Mouse (Mus musculus): ENCODE data around the gene Zfp710.

Gene Zfp710

DNA sequence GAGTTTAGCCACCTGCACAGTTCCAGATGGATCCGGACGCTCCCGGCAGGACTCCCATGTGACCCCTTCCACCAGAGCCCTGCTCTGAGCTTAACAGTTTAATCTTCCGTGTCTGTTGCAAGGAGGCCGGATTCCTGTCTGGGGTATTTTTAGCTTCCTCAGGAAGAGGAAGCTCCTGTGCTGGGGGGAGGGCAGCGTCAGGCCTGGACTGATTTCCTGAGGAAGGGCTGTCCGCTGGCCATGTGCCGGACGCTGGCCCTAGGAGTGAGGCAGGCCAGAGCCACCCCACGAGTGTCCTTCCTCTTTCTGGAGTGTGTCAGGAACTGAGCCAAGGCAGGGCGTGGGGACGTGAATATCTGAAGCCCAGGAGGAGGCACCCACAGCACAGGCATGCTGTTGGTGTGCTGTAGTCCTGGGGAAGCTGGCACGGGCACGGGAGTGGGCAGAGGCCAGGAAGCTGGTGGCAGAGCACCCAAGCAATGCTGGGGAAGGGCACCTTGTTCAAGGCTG, 54.2 kb downstream of the Zfp710 start:
- DNase-seq (ENCODE audit: low read depth, low spot score): peak; percentile 57

DNA sequence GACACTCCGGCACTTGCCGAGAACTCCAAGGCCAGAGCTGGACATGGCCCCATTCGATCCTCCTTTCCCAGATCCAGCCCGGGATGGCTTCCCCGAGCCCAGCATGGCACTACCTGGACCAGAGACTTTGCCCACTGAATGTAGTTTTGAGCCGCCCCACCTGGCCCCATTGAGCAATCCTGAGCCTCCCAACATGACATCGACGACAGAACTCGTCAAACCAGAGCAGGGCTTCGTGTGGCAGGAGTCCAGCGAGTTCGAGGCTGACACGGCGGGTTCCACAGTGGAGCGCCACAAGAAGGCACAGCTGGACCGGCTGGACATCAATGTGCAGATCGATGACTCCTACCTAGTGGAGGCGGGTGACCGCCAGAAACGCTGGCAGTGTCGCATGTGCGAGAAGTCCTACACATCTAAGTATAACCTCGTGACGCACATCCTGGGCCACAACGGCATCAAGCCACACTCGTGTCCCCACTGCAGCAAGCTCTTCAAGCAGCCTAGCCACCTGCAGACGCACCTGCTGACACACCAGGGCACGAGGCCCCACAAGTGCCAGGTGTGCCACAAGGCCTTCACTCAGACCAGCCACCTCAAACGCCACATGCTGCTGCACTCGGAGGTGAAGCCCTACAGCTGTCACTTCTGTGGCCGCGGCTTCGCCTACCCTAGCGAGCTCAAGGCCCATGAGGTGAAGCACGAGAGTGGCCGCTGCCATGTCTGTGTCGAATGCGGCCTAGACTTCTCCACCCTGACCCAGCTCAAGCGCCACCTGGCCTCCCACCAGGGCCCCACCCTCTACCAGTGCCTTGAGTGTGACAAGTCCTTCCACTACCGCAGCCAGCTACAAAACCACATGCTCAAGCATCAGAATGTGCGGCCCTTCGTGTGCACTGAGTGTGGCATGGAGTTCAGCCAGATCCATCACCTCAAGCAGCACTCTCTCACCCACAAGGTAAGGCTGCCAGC, 57.3 kb downstream of the Zfp710 start:
- no peak for DNase-seq (ENCODE audit: low read depth, low spot score)

DNA sequence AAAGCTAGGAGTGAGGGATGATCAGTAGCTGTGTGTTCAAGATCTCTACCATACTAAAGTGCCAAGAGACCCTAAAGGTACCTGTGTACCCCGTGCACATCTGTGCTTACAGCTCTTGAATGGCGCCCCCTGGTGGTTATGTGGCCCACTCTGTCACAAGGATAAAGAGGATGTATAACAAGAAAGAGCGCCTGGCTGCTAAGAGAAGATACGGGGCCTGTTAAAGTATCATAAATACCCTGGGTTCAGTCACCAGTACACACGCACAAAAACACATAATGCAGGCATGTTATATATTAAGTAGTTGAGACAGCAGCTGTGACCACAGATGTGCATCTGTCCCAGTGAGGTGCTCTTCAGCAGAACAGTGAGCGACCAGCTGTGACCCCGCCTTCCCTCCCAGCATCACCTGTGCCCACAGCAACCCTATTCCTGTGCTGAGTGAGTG, 59.9 kb downstream of the Zfp710 start:
- no peak for DNase-seq (ENCODE audit: low read depth, low spot score)

DNA sequence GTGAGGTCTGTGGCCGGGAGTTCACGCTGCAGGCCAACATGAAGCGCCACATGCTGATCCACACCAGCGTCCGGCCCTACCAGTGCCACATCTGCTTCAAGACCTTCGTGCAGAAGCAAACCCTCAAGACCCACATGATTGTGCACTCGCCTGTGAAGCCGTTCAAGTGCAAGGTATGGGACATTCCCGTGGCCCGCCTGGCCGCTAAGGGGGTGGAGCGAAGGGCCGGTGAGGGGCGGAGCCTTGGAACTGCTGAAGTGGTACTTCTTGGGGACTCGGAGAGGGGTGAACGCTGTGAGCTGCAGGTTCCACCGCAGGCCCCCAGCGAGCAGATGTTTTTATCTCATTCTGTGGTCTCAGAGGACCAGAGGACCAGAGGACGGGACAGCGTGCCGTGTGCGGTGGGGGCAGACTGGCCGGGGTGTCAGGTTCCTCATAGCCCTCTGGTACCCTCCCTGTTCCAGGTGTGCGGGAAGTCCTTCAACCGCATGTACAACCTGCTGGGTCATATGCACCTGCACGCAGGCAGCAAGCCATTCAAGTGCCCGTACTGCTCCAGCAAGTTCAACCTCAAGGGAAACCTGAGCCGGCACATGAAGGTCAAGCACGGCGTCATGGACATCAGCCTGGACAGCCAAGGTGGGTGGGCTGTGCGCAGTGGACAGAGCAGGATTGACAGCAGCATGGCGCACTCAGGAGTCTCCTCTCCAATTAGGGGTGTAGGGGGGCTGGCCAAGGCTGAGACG, 61.5 kb downstream of the Zfp710 start:
- DNase-seq (ENCODE audit: low read depth, low spot score): no peak

DNA sequence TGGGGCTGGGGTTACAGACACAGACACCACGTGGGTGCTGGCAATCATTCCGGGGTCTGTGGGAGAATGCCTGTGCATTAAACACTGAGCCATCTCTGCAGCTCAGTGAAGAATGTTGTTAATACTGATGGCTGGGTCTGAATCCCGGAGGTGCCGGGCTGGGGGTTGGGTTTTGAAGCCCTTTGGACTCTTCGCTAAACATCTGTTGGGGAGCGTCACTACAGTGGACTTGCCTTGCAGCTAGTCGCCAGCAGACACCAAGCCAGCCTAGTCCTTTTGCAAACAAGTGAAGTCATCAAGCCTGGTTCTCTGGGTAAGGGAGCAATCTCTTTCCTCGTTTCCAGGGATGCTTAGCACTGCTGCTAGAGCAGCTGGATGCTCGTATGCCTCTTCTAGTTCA, 63.6 kb downstream of the Zfp710 start:
- no peak for DNase-seq (ENCODE audit: low read depth, low spot score)

DNA sequence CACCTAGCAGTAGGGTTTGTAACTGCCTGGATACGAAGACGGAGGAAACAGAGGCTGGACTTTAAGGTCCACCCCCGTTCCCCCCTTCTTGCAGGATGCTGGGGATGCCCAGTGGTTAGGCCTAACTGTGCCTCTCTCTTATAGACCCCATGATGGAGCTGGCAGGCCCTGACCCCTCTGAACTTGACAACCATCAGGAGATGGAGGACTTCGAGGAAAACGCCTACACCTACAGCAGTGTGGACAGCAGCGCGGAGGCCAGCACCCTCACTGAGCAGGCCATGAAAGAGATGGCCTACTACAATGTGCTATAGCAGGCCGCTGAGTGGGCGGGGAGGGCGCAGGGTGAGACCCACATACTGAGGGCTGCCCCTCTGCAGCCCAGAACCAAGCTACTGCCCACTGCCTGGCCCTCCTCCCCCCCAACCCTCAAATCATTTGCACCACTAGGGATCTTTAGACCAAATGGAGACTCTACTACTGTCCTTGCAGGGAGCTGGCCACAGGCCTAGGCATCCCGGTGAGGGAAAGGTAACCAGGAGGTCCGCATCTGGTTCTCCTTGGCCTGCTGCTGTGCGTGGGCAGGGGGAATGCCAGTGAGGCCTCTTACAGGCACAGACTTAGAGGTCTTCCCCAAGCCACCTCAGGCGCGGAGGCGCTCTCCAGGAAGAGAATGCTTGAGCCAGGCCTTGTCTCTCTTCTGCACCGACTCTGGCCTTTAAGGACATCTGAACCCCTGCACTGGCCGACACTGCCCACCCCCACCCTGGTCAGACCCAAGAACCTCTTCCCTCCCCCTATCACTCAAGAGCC, 65.8 kb downstream of the Zfp710 start:
- no peak for DNase-seq (ENCODE audit: low read depth, low spot score)

DNA sequence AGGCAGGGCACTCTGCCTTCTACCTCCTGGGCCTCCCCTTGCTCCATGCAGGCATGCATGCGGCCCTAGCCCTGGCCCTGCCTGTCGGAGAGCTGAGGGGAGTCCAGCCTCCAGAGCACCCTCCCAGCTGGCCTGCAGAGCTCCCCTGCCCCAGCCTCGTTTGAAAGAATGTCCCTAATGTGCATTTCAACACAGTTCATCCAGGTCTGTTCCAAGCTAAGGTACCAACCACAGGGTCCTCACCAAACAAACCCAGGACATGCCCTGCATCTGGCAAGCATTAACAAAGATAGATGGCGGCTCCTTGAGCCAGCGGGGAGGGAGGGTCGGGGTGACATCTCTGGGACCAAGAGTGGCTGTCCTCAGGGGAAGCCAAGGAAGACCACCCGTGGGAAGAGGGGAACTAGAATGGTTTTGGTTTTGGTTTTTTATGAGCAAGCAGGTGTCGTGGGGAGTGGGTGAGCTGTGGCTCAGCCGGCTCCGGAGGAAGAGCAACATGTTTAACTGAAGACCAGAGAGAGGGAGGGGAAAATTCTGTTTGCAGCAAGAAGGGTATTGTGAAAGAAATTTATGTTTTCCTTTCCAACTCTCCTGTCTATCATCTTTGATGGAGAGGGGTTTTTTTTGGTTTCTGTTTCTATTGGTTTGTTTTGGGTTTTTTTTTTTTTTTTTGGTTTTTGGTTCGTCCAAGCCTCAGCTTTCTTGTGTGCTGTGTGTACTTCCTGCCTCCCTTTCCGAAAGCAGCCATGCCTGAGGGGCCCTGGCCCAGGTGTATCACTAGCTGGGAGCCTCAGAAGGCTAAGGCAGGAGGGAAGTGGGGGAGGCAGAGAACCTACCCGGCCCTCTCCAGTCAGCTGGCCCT, 66.6 kb downstream of the Zfp710 start:
- no peak for DNase-seq (ENCODE audit: low read depth, low spot score)

DNA sequence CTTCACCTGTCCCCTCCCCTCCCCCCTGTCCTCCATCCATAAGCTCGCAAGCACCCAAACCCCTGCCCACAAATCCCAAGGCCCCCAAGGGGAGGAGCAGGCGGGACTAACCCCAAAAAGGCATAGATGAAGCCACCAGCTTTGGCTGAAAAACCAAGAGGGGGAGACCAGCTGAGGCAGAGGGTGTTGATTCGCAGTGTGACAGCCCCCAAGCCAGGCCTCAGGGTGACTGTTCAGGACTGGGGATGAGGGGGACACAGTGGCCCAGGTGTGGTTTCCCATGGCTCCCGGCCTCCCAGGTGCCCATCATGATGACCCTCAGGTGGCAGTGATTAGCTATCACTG, 67.2 kb downstream of the Zfp710 start:
- DNase-seq (ENCODE audit: low read depth, low spot score): no peak

DNA sequence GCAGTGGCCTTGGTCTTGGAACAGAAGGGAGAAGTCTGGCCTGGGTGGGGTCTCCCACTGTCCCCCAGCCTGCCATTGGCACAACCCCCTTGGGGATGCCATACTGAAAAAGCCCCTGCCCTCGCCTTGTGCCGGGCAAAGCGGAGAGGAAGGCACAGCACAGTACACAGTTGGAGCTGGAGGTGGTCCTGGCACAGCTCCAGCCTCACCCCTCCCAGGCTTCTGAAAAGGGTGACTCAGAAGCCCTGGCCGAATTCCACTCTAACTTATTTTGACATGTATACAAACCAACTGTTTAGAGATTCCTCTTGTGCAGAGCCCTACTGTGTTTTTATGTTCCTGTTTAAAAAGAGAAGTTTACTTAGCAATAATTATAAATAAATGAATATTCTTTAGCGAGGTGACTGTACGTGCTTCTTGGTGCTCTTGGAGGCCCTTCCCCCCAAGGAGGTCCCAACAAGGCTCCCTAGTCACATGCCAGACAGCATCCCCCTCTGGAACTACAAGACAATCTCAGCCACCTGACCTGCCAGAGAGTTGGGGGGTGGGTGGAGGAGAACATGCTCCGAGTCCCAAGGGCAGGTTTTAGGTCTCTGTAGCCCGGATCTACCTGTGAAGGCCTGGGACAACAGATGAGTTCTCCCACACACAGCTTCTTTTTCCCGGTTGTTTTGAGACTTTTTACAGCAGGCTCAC, 67.9 kb downstream of the Zfp710 start:
- DNase-seq (ENCODE audit: low read depth, low spot score): no peak

DNA sequence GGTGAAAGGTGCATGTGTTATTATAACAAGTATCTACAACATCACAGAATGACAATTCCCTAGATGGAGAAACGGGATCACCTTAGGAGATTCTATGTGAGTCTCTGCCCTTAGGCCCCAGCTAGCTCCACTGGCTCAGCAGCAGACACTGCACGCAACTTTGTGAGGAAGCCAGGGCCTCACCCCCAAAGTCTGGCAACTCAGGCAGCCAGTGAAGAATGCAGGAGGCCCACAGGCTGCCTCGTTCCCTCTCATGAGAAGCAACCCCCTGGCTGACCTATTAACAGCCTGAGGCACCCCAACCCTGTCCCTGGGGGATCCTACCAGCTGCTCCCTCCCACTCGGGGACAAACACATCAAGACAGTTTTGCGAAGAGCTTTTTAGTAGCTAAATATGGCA, 69.9 kb downstream of the Zfp710 start:
- no peak for DNase-seq (ENCODE audit: low read depth, low spot score)

DNA sequence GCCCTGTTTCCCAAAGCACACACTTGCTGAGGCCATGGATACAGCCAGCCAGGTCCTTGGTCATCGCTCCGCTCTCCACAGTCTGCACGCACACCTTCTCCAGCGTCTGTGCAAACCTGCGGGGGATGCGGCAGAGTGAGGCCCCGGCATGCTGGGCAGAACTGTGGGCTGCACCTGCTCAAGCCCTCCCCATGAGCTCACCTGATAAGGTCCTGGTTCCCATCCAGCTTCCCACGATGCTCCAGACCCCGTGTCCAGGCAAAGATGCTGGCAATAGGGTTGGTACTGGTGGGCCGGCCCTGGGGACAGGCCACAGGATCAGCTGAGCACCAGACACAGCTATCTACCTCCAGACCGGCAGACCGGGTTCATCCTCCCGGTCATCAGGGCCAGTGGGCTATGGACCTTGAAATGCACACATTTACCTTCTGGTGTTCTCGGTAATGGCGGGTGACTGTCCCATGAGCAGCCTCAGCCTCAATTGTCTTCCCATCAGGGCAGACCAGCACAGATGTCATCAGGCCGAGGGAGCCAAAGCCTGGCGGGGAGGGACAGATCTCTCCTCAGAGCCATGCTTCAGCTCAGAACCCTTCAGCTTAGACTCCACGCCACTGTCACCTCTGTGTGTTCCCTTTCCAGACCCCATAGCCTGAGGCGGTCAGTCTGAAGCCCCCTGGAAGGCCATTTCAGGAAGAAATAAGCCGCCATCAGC, 71.1 kb downstream of the Zfp710 start:
- DNase-seq (ENCODE audit: low read depth, low spot score): no peak

DNA sequence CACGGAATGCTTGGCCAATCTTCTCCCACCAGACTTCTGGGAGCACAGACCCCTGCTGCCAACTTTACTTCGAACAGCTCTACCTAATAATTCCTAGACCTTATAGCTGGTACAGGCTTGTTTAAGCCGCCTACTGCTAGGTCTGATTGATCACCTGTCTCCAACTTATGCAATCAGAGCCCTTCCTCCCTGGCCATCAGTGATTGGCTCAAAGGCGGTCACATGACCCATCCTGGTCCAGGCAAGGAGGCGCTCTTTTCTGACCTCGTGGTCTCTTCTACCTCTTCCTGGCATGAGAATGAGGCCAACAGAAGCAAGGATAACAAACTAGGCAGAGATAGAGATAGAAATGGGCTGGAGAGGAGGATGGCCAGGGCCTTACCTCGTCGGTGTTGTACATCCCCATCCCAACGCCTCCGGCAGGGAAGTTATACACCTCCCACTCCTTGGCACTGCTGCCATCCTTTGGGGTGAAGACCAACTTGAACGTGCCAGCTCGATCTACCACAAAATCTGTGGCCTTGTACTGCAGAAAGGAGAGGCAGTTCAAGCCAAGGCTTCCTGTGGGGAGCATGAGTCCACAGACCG, 73.9 kb downstream of the Zfp710 start:
- no peak for DNase-seq (ENCODE audit: low read depth, low spot score)

DNA sequence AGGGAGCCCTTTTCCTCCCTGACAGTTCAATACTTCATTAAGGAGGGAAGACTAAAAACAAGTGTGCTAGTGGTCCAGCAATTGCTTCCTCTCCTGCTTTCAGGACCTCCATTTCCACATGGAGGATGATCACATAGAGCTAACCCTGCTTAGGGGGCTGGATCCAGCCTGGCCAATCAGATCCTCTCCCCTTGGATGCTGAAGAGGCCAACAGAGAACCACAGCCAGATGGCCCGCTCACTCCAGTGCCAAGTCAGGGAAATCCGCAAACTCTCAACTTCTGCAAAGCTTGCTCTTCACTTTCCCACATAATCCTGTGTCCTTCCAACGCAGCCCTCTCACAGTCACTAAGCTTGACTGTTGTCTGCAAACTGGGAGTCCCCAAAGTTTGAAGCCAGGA, 78.7 kb downstream of the Zfp710 start:
- no peak for DNase-seq (ENCODE audit: low read depth, low spot score)

DNA sequence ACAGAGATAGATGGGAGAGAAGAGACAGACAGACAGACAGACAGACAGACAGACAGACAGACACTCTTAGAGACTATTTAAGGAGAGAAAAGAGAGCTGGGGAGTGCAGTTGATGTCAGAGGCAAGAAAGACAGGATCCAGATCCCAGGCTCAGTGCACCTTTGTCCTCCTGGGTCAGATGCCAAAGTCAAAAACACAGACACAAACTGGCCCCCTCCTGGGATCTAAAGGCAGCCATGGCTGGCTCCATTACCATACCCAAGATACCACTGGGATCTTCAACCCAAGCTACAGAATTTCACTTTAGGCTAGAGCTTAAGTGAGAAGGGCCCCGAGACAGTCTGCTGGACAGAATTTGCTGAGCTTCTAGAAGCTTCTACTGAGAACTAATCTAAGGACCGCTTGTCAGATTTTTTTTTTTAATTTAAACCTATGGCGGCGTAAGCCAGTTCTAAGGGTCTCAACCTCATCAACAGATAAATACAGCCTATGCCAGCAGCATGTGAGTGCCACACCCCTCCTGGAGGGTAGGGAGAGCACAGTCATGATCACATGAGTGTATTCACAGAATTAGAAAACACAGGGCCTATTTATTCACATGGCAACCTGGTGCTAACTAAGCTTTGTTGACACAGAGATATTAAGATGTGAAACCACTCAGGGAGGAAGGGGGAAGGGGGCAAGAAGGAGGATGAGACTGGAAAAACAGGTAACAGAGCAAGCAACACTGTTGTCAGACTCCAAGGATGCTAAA, 81.2 kb downstream of the Zfp710 start:
- DNase-seq (ENCODE audit: low read depth, low spot score): no peak

DNA sequence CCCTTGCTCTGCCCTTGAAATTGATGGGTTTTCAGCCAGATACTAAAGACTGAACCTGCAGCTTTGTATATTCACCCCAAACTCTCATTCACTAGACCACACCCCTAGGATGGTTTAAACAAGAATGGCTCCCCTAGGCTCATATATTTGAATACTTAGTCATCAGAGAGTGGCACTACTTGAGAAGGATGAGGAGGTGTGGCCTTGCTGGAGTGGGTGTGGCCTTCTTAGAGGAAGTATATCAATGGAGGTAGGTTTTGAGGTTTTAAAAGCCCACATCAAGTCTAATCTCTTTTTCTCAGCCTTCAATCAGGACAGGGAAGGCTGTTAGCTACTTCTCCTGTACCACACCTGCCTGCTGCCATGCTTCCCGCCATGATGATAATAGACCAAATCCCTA, 81.8 kb downstream of the Zfp710 start:
- DNase-seq (ENCODE audit: low read depth, low spot score): no peak

DNA sequence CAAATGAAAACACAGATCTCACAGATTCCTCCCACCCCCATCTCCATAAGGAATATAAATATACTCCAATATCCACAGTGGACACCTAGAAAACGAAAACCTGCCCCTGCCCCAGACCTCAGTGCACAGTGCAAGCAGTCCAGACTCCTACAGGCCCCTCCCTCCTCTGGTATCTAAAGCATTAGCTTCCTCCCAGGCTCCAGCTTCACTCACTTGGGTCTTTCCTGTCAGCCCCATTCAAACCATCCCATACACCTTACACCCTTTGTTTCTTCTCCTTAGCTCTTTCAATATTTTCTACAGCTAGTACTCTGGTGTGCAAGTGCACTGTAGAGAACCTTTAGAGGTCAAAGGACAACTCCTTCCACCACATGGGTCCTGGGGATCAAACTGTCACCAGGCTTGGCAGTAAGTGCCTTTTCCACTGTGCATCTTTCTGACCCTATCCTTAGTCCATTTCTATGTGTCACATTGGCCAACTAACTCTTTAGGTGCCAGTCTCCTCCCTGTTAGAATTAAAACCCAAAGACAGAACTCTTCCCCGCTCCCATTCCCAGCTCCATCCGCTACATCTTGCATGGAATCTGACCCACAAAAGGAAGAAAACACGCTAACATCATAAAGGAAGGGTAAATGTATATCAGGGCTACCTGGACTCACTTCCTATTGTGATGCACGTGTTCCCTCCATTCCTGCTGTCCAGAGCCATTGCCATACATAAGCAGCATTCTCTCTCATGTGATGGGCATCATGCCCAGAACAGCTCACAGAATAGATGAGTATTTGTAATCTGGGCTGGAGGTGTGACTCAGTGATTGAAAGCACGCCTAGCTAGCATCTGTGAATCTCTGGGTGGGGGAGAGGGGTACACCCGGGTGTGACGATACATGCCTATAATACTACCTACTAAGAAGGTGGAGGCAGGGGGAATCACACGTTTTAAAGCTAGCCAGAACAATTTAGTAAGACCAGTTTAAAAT, 86.7 kb downstream of the Zfp710 start:
- DNase-seq (ENCODE audit: low read depth, low spot score): no peak

DNA sequence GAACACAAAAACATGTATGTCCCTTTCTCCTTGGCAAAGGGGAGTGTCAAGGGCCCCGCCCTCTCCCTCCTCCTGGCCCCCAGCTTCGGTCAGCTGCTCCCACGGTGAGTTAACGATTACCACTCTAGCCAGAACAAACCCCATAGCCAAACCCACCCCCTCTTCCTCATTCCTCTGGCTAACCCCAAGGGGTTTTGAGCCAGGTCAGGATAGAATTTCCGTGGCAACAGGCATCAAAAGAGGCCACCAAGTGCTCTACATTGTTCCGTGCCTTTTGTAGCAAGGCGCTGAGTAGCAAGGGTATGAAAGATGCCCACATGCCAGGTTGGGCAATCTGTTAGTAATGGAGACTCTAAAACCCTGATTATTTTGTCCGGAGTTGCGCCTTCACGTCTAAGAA, 89.4 kb downstream of the Zfp710 start:
- no peak for DNase-seq (ENCODE audit: low read depth, low spot score)

Measured in retina, adult 2 months (tissue).